Comparison of ENCODE assay signal across 21 mouse cellular contexts in genomic region chr12:25978335-25978734, GRCm38 (mm10).
DNase-seq lines count a peak whose midpoint lies in the region; ATAC-seq lines count a peak whose summit lies in the region.
"Had no signal": no experiment of that assay in that cellular context is flagged by ENCODE, and none has a peak within 500 bp of the region (broad histone marks: within the 10 kb centered on the region; RNA-seq: fewer than 3 reads in every experiment).

No protein-coding gene starts in this region.

- H3K9me3 ChIP-seq in limb, embryonic 13.5 days: no peaks in the 10 kb centered on the region
- no peaks in the 10 kb centered on the region for H3K9me3 ChIP-seq in limb, embryonic 10.5 days (replicated peaks)
- H3K9me3 ChIP-seq in embryonic facial prominence, embryonic 15.5 days (replicated peaks): no peaks in the 10 kb centered on the region
- no peaks in the 10 kb centered on the region for H3K9me3 ChIP-seq in limb, embryonic 15.5 days
- H3K9me3 ChIP-seq in midbrain, embryonic 11.5 days (ENCODE audit: control insufficient read depth, low read length): no peaks in the 10 kb centered on the region
- H3K9me3 ChIP-seq: hindbrain, embryonic 12.5 days; hindbrain, embryonic 15.5 days had no signal

- WGBS in limb, embryonic 13.5 days: 38% methylated on average over 5 of the region's 5 CpGs
- 84% methylated on average over 5 of the region's 5 CpGs for WGBS in limb, embryonic 10.5 days
- WGBS in embryonic facial prominence, embryonic 15.5 days: 34% methylated on average over 5 of the region's 5 CpGs
- WGBS in limb, embryonic 15.5 days: 35% methylated on average over 5 of the region's 5 CpGs
- WGBS in midbrain, embryonic 11.5 days: 89% methylated on average over 5 of the region's 5 CpGs

- H3K27ac ChIP-seq in limb, embryonic 13.5 days: no peak overlapping the region
- no peak overlapping the region for H3K27ac ChIP-seq in limb, embryonic 10.5 days
- no peak overlapping the region for H3K27ac ChIP-seq in embryonic facial prominence, embryonic 15.5 days (replicated peaks)
- no peak overlapping the region; the same call in 1 of the 2 replicates for H3K27ac ChIP-seq in limb, embryonic 15.5 days
- no peak overlapping the region for H3K27ac ChIP-seq in midbrain, embryonic 11.5 days (ENCODE audit: low read depth, low read length)
- H3K27ac ChIP-seq: gastrocnemius, adult 2 months; hindbrain, embryonic 12.5 days; hindbrain, embryonic 15.5 days had no signal

- no peak overlapping the region for H3K9ac ChIP-seq in limb, embryonic 13.5 days
- H3K9ac ChIP-seq in embryonic facial prominence, embryonic 15.5 days: no peak overlapping the region
- no peak overlapping the region for H3K9ac ChIP-seq in limb, embryonic 15.5 days
- no peak overlapping the region for H3K9ac ChIP-seq in midbrain, embryonic 11.5 days (ENCODE audit: low read length)
- H3K9ac ChIP-seq: forebrain, postnatal 0 days; hindbrain, embryonic 12.5 days; hindbrain, embryonic 15.5 days had no signal

- peak; percentile 82 for ATAC-seq in limb, embryonic 13.5 days (ENCODE audit: low FRiP score, low read depth)
- ATAC-seq in embryonic facial prominence, embryonic 15.5 days (ENCODE audit: insufficient number of reproducible peaks, low FRiP score, low TSS enrichment, low read depth): 0 out of 2 replicates have a peak, but pooled peaks have one; percentile 43
- peak; percentile 69; the same call in 1 of the 2 replicates for ATAC-seq in limb, embryonic 15.5 days (ENCODE audit: insufficient number of reproducible peaks, low FRiP score, low TSS enrichment, low read depth)
- ATAC-seq in midbrain, embryonic 11.5 days (ENCODE audit: low FRiP score): no peak
- ATAC-seq: forebrain, embryonic 14.5 days; forebrain, postnatal 0 days had no signal

- no peak for DNase-seq in limb, embryonic 10.5 days (ENCODE audit: low spot score)
- DNase-seq in adrenal gland, adult 8-10 months: no peak
- DNase-seq in midbrain, embryonic 11.5 days (ENCODE audit: low spot score, missing footprints): no peak
- DNase-seq: adrenal gland, adult 2 months; adrenal gland, postnatal 36 days; B cell, adult 2 months; cerebellum, adult 18-20 months; cerebellum, adult 9-10 months; cerebellum, postnatal 14 days; forebrain, postnatal 0 days; gastrocnemius, adult 2 months; gastrocnemius, postnatal 14 days; heart, adult 11 months; kidney, adult 11 months had no signal

- no peaks in the 10 kb centered on the region for H3K36me3 ChIP-seq in limb, embryonic 13.5 days
- H3K36me3 ChIP-seq in limb, embryonic 10.5 days: no peaks in the 10 kb centered on the region
- no peaks in the 10 kb centered on the region for H3K36me3 ChIP-seq in embryonic facial prominence, embryonic 15.5 days
- H3K36me3 ChIP-seq in limb, embryonic 15.5 days: no peaks in the 10 kb centered on the region
- H3K36me3 ChIP-seq in midbrain, embryonic 11.5 days (ENCODE audit: control insufficient read depth, insufficient read depth, low read length): no peaks in the 10 kb centered on the region
- H3K36me3 ChIP-seq: hindbrain, embryonic 12.5 days; hindbrain, embryonic 15.5 days had no signal

- no peak overlapping the region for H3K4me3 ChIP-seq in limb, embryonic 13.5 days
- H3K4me3 ChIP-seq in limb, embryonic 10.5 days: no peak overlapping the region
- no peak overlapping the region for H3K4me3 ChIP-seq in embryonic facial prominence, embryonic 15.5 days (replicated peaks)
- no peak overlapping the region for H3K4me3 ChIP-seq in limb, embryonic 15.5 days
- H3K4me3 ChIP-seq in midbrain, embryonic 11.5 days (ENCODE audit: low read depth, low read length): no peak overlapping the region
- H3K4me3 ChIP-seq: gastrocnemius, adult 2 months; hindbrain, embryonic 12.5 days; hindbrain, embryonic 15.5 days had no signal

- no peaks in the 10 kb centered on the region for H3K27me3 ChIP-seq in limb, embryonic 13.5 days
- H3K27me3 ChIP-seq in limb, embryonic 10.5 days (ENCODE audit: low read depth, poor library complexity, severe bottlenecking): no peaks in the 10 kb centered on the region
- no peaks in the 10 kb centered on the region for H3K27me3 ChIP-seq in embryonic facial prominence, embryonic 15.5 days
- H3K27me3 ChIP-seq in limb, embryonic 15.5 days: no peaks in the 10 kb centered on the region
- no peaks in the 10 kb centered on the region for H3K27me3 ChIP-seq in midbrain, embryonic 11.5 days (ENCODE audit: control insufficient read depth, insufficient read depth, low read length)
- H3K27me3 ChIP-seq: hindbrain, embryonic 12.5 days; hindbrain, embryonic 15.5 days had no signal

- H3K4me1 ChIP-seq in limb, embryonic 13.5 days: peaks cover 19% of the 10 kb centered on the region
- peaks cover 6% of the 10 kb centered on the region; the same call in 1 of the 2 replicates for H3K4me1 ChIP-seq in limb, embryonic 10.5 days
- H3K4me1 ChIP-seq in embryonic facial prominence, embryonic 15.5 days: no peaks in the 10 kb centered on the region
- peaks cover 7% of the 10 kb centered on the region; the same call in 1 of the 2 replicates for H3K4me1 ChIP-seq in limb, embryonic 15.5 days
- no peaks in the 10 kb centered on the region for H3K4me1 ChIP-seq in midbrain, embryonic 11.5 days (ENCODE audit: control insufficient read depth, insufficient read depth, low read length)
- H3K4me1 ChIP-seq: hindbrain, embryonic 12.5 days; hindbrain, embryonic 15.5 days had no signal

- no peak overlapping the region for H3K4me2 ChIP-seq in limb, embryonic 13.5 days (replicated peaks)
- no peak overlapping the region for H3K4me2 ChIP-seq in embryonic facial prominence, embryonic 15.5 days (replicated peaks)
- H3K4me2 ChIP-seq in limb, embryonic 15.5 days: no peak overlapping the region
- no peak overlapping the region for H3K4me2 ChIP-seq in midbrain, embryonic 11.5 days
- H3K4me2 ChIP-seq: heart, embryonic 11.5 days; hindbrain, embryonic 12.5 days; hindbrain, embryonic 15.5 days had no signal
